Mouse (Mus musculus) thymus, adult 2 months (tissue): Measurements from ENCODE around the gene Rab11fip4.

Experiments used
- CTCF ChIP-seq: fragments of 200-500 bp; IDR thresholded peaks from 2 replicates; pipeline ENCODE4 v1.5.1; 2012; ENCODE audit warnings: mild to moderate bottlenecking, control low read depth, low read length, moderate library complexity, borderline replicate concordance; ENCODE audit not compliant: control insufficient read depth, poor library complexity, insufficient read depth; ENCODE audit errors: extremely low read depth
- POLR2A ChIP-seq: fragments of 200-500 bp; IDR thresholded peaks from 2 replicates; pipeline ENCODE4 v1.6.1; 2012; ENCODE audit warnings: mild to moderate bottlenecking, low read length, control low read depth, moderate library complexity; ENCODE audit not compliant: control insufficient read depth, poor library complexity, insufficient read depth; ENCODE audit errors: extremely low read depth

- TF ChIP-seq CTCF: no peak
- no peak for TF ChIP-seq POLR2A
These were observed 105.6 kb downstream of the Rab11fip4 start for GRCm38 (mm10) chr11:79696390-79697307.
